Mouse (Mus musculus): ENCODE measurements at regions not wholly inside any gene's neighbourhood (a gene's known extent, or its start where the extent isn't known, plus 50 kb on each side); places are given as distances from the start of the nearest gene placed in this dataset.

DNA sequence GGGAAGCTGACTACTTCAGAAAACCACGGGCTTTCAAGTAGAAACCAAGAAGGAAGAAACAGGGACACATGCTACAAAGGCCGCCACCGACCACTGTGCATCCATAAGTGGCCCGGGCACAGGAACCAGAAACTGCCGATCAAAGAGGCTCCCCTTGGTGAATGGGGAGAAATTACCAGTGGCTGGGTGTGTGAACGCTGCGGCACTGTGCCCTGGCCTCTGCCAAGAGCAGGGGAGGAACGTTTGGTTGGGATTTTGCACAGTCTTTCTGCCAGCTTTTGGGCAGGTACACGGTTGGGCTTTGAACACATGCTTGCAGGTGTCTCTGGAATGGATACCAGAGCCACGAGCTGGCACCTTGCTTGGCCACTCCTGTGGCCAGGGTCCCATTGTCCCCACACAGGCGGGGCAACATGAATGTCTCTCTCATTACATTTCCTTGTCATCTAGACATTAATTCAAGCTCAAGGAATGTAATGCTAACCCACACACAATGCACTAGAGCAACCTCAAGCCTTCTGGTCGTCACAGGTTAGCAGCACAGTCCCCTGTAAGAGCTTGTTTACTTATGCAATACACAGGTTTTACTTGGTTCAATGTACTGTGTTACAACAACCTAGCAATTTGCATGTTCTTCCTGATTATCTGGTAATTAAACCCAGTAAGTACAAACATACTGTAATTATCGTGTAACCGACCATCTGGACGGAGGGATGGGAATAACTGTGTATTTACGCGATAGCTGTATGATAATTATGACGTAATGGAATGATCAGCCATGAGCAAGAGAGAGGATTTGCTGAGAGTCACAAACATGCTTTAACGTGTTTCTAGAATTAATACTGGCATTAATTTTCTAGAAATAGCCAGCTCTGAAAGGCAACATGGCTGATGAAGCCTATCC, 90.9 kb upstream of the Sall1 start:
- DNase-seq (ENCODE audit: low spot score in 2 of 2): no peak

- DNase-seq (ENCODE audit: low spot score in 2 of 2): no peak
These were observed 90.1 kb upstream of the Sall1 start for GRCm38 (mm10) chr8:89134058-89134457.

GRCm38 (mm10) chr8:89121051-89121450, 77.1 kb upstream of the Sall1 start:
- DNase-seq (ENCODE audit: low spot score in 2 of 2): no peak

GRCm38 (mm10) chr8:89107895-89108660, 64.1 kb upstream of the Sall1 start:
- no peak for DNase-seq (ENCODE audit: low spot score in 2 of 2)

DNA sequence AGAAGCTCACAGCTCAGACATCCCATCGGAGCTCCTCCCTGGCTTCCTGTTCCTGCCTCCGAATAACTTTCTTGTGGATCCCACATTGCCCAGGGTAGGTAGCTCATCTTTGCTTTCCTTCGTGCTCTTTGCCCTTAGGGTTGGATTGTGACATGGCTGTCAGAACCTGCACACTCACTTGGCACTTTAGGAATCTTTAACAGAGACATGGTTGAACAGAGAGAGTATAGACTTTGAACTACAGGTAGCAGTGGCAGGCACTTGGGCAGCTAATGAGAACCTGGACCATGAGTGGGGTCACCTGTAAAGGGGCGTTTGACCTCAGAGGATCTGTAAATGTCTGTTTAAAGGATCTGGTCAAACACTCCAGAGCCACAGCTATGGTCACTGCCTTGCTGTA, 62.4 kb upstream of the Sall1 start:
- no peak for DNase-seq (ENCODE audit: low spot score in 2 of 2)

DNA sequence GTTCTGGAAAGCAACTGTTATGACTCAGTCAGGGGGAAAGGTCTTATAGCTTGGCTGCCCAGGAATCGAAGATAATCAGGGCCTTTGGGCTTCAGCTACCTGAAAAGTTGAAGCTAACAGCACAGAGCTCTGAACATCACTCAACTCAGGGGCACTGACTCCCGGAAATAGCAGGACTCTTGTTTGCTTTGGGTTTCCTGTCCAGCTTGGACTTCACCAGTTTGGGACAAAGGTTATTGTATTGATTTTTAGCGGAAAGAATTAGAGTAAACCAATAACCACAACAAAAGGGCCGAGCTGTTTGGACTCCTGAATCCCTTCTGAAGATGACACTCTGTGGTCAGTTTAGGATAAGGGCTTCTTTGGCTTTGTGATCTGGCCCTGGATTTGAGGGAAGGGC, 53.4 kb upstream of the Sall1 start:
- no peak for DNase-seq (ENCODE audit: low spot score in 2 of 2)
